Mouse (Mus musculus): ENCODE data around the gene Mtrr.
"Not testable (repeated sequence)": the region's sequence is repeated elsewhere in the genome, so short reads cannot be mapped to it uniquely, and the experiment has no call there.

Mtrr gene

GRCm38 (mm10) chr13:68568110-68568509 lies 13.8 kb downstream of the Mtrr start:
- DNase-seq, result no peak

GRCm38 (mm10) chr13:68553391-68553790 lies 28.6 kb downstream of the Mtrr start:
- DNase-seq, result not testable (repeated sequence)

Measured in lung, adult 18-20 months (tissue).